Mouse (Mus musculus): ENCODE measurements around the gene Apol6.
A peak's percentile ranks its signal among the peaks of the same experiment; 100 is the strongest.

- TF ChIP-seq CTCF (IDR thresholded peaks at IDR 0.05; ENCODE audit: low read depth) (no peak), EP300 (IDR thresholded peaks at IDR 0.05; ENCODE audit: low read depth) (peak; percentile 72; the same call in 1 of the 2 replicates)
Measured at GRCm38 (mm10) chr15:77037278-77038161, 7.0 kb upstream of the Apol6 start.
